Mouse (Mus musculus) lung, postnatal 0 days (tissue): ENCODE data around the gene Tekt4.

ENCODE experiments used
- CTCF ChIP-seq: IDR thresholded peaks from 2 replicates; pipeline ENCODE4 v1.5.1; 2016; ENCODE audit warnings: antibody characterized with exemption, mild to moderate bottlenecking
- EP300 ChIP-seq: IDR thresholded peaks from 2 replicates; pipeline ENCODE4 v1.6.1; 2016; ENCODE audit warnings: antibody characterized with exemption, mild to moderate bottlenecking, control low read depth

DNA sequence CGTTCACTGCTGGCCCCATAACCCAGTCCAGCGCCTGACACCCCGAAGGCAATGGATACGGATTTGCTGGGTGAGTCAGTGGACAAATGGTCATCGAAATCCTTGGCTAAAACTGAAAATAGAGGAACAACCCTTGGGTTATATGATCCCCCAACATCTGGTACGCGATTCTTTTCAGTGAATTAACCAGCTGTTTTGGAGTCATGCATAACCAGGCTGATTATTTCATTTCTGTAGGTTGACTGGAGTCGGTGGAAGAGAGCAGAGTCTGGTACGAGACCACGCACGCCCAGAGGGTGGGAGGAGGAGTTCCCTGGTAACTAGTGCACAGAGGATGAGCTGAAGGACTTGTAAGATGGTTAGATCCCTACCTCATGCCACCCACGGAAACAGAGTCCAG lies 67.7 kb downstream of the Tekt4 start:
- no peak for TF ChIP-seq CTCF
- no peak for TF ChIP-seq EP300
